Mouse (Mus musculus) right cerebral cortex, postnatal 36 days (tissue): Measurements from ENCODE around the gene Hspa12b.
"Not testable (repeated sequence)": the region's sequence is repeated elsewhere in the genome, so short reads cannot be mapped to it uniquely, and the experiment has no call there.

Experiments used
- DNase-seq, 2 experiments: peaks; one replicate each; pipeline ENCODE4 v3.0.0; 2022; ENCODE audit warnings: low spot score in 2 of 2, mixed read lengths in 1 of 2

The Hspa12b gene

DNA sequence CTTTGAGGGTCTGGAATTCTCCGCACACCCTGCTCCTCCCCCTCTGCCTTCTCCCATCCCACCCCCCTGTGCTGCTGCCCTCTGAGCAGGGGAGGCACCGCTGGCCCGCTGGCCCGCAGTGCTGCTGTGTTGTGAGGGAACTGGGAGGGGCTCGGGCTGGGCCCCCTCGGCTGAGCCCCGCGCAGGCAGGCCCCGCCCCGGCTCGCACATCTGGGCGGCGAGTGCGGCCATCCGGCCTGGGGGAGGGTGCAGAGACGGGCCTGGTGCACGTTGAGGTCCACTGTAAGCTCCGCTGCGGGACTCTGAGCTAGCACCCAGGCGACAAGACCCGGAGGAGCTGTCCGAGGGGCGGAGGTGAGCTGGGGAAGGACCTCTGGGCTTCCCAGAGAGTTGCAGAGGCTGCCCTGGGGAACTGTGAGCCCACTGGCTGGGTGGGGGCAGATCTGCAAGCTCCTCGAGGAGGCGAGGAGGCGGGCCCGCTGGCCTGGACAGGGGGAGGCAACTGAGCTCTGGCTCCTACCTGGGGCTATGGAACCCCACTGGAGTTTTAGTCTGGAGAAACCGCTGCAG lies at the start of gene Hspa12b:
TSS of gene Hspa12b (plus strand) at position 120 of the 570 bp plus-strand sequence.
- no peak for DNase-seq

DNA sequence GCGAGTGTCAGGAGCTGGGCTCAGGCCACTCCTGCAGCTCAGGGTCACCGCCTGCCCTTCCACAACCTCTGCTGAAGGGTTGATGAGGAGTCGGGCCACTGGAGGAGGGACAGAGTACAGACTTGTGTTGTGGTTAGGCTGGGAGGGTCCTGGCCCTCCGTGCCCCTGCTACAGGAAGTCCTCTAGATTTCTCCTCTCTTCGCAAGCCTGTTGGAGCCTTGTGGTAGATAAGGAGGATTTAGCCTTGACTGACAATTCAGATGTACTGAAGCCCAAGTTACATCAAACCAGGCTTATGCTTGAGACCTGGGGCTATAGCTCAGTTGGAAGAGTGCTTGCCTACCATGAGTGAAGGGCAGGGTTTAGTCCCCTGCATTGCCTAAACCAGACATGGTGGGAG lies 46.6 kb upstream of the Hspa12b start:
- DNase-seq = no peak

DNA sequence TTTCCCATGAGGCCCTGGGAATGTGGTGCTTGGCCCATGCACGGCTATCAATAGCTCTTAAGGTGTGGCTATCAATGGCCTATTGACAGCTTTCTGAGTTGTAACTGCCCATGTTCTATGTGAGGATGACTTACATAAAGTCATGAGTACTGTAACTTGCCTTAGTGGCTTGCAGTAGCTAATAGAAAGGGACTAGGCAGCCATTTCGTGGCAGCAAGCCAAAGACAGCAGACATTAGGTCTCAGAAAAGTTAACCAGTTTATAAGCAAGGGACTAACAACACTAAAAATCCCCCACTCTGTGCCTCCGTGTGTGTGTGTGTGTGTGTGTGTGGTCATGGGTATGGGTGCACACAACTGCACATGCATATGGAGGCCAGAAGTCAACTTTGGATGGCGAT lies 42.9 kb upstream of the Hspa12b start:
- DNase-seq = no peak

DNA sequence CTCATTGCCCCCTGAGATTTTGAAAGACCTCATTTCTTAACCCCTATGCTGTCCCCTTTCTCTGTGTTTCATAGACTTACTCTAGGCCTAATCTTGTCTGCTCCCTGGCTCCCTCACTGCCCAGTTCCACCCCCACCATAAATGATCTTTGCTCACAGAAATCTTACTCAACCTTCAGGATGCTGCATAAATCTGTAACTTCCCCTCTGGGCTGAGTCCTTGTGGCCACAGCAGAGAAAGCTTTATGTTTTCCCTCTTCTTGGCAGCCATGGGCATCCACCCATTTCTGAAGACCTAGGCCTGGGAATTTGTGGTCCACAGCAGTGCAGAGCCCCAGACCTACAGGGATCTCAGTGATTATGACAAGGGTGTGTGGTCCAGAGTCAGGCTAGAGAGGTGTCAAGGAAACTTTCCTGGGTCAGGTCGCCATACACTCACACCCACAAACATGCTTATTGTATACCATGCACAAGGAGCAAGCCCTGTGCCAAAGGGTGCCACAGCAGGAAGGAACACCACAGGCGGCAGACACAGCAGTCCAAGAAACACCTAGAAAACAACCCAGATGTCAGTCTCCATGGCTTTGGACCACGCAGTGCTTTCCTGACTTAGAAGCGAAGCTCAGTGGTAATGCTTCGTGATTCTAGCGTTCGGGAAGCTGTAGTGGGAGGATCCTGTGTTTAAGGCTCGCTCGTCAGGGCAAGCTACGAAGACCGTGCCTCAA lies 40.3 kb upstream of the Hspa12b start, which contains the start of gene Siglec1:
TSS of gene Siglec1 (minus strand) at position 99 of the 724 bp plus-strand sequence.
- DNase-seq = no peak

DNA sequence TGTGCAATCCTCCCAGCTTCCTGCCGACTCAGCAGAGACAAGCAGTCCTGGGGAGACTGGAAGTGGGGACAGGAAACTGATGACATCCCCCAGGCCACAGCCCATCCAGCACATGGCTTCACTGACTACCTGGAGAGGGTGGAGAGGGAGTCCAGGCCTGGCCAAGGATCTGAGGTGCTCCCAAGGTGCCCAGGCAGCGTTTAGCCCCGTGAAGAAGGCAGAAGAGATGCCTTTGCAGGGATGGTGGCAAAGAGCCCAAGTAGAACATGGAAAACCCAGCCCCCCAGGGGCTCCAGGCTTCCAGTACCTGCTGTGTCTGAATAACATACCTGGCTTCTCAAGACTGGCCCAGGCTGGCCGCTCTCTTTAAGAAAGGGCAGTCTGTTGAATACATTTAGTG lies 38.5 kb upstream of the Hspa12b start:
- DNase-seq = no peak

DNA sequence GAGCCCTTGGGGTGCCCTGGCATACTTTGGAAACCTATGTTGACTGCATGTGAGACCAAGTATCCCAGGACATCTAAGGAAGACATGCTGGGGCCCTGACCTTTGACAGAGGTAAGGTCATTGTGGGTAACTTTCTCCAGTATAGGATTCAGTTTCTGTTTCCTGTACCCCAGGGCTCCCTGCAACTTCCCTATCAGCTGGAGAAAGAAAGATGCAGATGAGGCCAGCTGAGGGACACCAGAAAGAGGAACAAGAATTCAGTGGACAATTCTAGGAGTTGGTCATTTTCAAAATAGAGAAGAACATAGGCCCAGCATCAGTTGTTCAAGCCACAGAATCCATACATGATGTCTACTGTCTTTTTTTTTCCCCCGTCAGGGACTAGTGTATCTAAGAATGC lies 37.4 kb upstream of the Hspa12b start:
- DNase-seq = no peak

DNA sequence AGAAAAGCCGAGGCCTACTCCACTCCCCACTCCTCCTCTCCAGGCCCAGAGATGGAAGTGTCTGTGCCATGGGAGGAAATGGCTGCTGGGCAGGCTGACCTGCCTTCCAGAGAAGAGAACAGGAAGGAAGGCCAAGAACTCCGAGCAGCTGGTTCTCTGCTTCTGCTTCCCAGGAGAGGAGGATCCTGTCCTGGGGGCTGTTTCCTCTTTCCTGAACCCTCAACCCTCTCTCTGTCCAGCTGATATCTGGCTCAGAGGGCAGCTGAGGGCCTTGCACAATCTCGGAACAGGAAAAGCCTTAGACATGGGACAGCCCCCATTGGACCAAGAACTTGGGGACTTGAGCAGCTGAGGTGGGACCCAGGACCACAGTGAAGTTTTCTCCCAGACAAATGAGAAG lies 36.2 kb upstream of the Hspa12b start:
- no peak for DNase-seq

DNA sequence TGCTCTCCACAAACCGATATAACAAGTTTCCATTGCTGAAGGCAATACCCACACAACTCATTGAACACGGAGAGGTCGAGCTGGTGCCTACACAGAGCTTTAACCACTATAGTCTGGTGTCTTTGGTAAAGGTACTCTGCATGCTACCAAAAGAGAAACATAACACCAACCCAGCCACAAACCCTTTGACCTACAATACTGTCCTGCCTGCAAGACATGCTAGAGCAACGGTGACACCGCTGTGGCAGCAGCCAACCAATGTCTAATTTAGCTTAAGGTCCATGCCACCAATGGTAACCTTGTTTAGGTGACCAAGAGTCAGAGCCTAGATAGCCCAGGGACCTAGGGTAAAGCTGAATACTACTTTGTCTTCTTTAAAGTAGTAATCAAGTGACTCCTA lies 33.5 kb upstream of the Hspa12b start:
- no peak for DNase-seq

DNA sequence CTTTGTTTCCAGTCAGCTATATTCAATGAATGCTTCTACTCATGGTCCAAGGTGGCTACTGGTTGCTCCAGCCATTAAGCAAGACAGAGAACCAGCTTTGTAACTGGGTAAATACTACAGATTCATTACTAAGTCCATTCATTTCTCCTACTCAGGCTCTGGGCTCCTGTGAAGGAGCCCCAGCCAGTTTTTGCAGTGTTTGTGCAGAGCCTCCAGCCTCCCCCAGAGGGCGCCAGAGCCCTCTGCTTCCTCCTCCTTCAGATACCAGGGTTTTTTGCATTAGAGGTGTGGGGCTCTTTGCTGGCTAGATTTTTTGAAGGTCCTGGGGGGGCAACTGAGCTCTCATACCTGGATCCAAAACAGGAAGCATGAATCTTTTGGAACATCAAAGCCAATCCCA lies 32.3 kb upstream of the Hspa12b start:
- peak; percentile 55 to 59 for DNase-seq

DNA sequence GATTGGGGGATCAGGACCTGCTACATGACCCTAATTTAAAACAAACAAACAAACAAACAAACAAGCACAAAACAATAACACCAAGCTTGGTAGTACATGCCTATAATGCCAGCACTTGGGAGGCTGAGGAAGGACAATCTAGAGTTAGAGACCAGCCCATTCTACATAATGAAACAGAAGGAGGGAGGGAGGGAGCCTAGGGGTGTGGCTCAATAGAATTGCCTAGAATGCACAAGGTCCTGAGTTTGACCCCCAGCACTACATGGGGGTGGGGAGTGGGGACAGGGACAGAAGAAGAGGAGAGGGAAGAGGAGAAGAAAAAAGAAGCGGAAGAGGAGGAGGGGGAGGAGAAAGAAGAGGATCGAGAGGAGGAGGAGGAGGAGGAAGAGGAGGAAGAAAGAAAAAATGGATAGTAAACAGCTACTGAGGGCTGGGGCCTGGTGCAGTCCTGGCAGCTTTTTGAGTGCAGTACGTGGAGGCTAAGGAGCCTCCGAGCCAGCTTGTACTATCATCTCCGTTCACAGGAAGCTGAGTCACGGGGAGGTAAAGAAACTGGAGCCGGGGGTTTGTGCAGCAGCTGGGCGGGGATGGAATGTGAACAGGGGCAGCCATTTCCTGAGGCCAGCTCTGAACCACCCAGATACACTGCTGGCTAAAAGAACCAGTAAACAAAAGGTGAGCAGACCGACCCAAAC lies 30.8 kb upstream of the Hspa12b start:
- DNase-seq = no peak

DNA sequence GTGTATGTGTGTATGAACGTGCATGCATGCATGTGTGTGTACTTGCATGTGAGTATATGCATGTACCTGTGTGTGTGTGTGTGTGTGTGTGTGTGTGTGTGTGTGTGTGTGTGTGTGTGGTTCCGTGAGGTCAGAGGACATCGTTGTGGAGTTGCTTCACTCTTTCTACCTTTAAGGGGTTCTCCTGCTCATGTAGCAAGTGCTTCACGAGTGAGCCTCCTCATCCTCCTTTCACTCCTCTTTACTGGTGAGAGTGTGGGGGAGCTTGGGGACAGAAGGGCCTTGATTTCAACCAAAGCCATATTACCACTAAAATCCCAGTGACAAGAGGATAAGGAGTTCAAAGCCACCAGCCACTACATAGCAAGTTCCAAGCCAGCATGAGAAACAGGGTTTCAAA lies 30.0 kb upstream of the Hspa12b start:
- DNase-seq = no peak

DNA sequence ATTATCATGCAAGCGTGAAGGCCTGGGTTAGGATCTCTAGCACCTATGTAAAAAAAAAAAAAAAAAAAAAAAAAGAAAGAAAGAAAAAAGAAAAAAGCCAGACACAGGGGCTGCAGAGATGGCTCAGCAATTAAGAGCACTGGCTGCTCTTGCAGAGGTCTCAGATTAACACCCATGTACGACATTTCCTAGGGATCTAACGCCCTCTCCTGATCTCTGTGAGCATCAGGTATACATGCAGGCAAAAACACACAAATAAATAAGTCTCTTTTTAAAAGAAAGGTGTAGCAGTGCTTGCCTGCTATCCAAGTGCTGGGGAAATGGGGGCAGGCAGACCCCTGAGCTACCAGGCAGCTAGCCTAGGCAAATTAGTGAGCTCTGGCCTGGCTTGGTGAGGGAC lies 25.6 kb upstream of the Hspa12b start:
- DNase-seq = no peak

DNA sequence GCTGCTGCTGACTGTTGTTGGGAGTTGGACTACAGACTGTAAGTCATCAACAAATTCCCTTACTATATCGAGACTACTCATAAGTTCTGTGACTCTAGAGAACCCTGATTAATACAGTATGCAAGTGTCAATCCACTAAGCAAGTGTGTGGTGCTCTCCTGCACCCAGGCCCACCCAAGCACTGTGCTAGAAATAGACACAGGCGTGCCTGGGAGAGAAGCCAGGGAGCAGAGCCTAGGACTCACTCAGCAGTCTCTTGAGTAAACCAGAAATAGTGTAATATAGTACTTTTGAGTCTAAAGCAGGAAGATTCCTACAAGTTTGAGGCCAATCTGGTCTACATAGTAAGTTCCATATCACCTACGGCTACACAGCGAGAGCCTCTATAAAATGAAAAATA lies 23.1 kb upstream of the Hspa12b start:
- DNase-seq = peak in 1 of 2 experiments; percentile 29

DNA sequence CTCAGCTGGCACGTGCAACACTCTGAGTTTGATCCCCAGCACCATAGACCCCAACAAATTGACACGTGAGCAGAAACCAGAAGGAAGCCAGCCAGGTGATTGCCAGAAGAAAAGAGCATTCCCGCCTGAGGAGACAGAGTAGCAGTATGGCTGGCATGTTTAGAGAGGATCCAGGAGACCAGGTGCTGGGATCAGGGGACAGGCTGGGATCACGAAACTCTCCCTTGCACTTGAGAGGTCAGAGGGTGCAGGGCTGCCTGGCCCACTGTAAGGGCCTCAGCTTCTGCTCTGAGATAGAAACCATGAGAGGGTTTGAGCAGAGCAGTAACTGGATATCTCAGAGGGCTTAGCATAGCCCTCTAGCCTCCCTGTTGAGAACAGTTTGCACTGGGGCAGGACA lies 22.0 kb upstream of the Hspa12b start:
- not testable (repeated sequence) for DNase-seq

DNA sequence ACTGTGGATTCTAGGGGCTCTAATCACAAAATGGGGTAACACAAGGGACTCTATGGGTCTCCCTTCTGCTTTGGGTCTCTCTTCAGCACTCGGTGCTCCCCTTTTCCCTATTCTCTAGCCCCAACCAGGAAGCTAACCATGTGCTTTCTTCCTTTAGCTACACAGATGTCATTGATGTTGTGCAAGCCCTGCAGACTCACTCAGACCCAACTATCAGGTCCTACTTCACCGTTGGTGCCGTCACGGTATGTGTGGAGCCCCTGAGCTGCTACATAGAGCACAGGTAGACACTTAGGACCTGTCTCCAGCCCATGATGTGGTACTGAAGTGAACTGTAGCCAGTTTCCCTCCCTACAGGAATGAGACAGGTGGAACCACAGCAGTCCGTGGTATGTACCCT lies 21.1 kb upstream of the Hspa12b start:
- no peak for DNase-seq

DNA sequence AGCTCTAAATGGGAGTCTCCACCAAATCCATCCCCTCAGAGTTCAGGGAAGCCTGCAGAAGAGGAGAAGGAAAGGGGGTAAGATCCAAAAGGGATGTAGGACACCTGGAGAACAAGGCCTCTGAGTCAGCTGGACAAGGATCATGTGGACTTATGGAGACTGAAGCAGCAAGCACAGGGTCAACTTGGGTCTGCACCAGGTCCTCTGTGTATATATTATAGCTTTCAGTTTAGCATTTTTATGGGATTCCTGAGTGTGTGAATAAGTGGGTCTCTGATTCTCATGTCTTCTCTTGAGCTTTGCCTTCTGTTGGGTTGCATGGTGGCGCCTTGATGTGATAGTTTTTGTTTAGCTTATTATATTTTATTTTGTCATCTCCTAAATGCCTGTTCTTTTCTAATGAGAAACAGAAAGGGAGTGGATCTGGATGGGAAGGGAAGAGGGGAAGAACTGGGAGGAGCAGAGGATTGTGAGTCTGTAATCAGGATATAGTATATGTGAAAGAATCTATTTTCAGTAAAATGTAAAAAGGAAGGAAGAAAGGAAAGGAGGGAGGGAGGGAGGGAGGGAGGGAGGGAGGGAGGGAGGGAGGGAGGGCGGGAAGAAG lies 8.0 kb upstream of the Hspa12b start:
- no peak for DNase-seq

DNA sequence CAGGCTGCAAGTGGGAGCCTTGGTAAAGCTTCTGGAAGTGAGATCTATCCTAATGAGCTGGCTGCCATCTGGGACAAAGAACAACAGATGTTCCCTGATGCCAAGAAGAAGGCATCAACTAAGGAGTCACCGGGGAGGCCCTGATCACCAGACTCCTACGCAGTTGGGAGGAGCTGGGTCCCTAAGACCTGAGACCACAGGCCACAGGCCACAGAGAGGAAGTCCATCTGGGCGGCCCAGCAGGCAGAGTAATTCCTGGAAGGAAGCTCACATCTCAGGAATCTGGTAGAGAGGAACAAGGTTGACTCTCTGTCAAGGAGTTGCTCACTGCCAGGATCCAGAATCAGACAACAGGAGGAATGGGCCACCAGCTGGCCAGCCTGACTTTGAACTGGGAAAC lies 2.9 kb upstream of the Hspa12b start:
- DNase-seq = no peak

DNA sequence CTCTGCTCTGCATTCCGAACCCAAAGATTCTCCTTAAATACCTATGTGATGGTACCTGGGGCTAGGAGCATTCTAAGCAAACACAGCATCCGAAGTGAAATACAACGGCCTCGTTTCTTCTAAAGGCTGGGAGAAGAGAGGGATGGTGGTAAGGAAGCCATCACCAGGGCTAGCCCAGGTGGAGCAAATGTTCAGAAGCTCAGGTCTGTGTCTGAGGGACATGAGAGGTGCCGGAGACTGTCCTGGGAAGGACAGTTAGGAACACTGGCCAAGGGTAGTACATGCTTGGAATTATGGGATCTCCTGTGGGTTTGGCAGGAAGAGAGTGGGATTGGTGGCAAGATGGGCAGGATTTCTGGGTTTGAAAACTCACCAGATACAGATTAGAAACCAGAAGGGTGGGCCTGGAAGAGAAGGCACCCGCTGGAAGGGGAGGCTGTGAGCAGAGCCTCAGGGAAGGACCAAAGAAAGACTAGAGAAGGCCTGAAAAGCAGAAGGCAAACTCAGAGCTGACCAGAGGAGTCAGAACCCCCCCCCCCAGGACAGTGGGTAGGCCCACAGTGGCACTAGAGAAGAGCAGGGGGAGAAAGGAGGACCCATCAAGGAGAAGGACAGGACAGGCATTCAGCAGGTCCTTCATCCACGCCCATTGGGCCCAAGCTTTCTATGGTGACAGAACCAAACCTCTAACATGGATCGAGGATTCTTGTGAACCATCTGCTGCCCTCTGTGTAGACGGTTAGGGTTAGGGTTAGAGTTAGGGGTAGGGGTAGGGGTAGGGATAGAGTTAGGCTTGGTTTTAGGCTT lies 1.7 kb upstream of the Hspa12b start:
- DNase-seq = no peak

DNA sequence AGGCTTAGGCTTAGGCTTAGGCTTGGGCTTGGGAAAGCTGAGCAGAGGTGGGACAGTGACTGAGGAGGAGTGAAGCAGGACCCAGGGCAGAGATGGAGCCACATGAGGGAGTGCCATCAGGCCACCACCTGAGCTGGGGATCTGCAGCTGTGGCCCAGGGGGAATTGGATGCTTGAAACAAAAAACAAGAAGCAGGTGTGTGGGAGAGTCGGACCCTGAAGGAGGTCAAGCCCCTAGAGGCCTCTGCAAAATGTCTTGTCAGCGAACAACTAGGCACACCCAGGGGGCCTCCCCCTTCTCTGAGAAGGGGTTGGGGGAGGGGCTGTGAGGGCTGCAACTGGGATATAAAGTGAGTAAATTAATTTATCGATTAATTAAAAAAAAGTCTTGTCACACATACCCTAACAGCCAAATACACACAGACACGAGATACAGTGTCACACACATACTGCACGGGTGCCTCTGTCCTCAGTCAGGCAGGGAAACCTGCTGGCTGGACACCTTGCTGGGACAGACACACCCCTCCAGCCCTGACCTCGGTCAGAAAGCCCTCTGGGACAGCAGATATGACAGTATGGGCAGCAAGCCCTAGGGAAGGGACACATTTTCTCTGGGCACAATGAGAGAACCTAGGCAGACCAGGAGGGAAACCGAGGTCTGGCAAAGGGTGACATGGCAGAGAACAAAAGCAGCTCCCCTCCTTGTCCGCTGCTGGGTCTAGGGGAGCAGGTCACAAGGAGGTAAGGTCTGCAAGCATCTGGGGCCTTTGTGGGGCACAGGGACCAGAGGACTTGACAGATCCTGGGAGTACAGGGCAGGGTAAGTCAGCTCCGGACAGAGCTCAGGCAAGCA lies 890 bp upstream of the Hspa12b start:
- no peak for DNase-seq

DNA sequence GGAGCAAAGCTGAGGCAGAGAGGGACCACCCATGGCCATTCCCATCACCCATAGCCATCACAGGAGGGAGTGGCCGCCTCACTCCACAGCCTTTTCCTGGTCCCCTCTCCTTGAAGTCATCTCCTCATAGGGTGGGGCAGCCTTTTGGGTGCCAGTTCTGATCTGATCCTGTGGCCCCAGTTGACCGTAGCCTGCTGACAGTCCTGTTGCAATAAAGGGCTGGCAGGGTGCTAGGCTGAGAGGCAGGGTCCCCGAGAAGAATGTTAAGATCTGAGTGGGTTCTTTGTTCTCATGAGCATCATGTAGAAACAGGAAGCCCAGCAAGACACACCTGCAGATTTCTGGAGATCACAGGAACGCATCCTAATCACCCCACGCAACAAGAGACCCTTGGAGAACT lies 1.1 kb downstream of the Hspa12b start:
- DNase-seq = no peak

DNA sequence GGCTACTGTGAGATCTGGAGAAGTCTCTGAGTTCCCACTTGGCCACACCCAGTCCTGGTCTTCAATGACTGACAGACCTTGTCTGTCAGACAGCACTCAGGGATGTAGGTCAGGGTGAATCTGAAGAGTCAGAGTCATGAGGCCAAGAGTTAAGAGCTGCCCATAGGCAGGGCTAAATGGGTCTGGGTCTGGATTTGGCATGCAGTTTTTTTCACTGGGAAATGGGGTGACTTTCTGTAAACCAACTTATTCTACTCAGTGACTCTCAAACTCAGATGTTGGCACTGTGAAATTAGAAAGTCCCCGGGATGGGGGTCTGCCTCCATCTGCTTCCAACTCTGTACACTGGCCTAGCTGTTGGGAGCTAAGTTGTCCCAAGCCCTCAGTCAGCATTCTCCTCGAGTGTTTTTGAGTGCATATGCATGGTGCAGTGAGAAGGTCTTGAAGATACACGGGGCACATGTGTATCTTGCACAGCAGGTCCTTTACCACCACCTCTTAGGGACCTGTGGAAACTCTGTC lies 1.6 kb downstream of the Hspa12b start:
- no peak for DNase-seq
